Mouse (Mus musculus) thymus, adult 2 months (tissue): ENCODE data around the gene Maml3.

ENCODE experiments used
- CTCF ChIP-seq: fragments of 200-500 bp; IDR thresholded peaks from 2 replicates; pipeline ENCODE4 v1.5.1; 2012; ENCODE audit warnings: mild to moderate bottlenecking, control low read depth, low read length, moderate library complexity, borderline replicate concordance; ENCODE audit not compliant: control insufficient read depth, poor library complexity, insufficient read depth; ENCODE audit errors: extremely low read depth
- POLR2A ChIP-seq: fragments of 200-500 bp; IDR thresholded peaks from 2 replicates; pipeline ENCODE4 v1.6.1; 2012; ENCODE audit warnings: mild to moderate bottlenecking, low read length, control low read depth, moderate library complexity; ENCODE audit not compliant: control insufficient read depth, poor library complexity, insufficient read depth; ENCODE audit errors: extremely low read depth

- TF ChIP-seq CTCF = no peak
- TF ChIP-seq POLR2A = no peak
Observed at GRCm38 (mm10) chr3:51695713-51696112, 409.2 kb downstream of the Maml3 start.
